Mouse (Mus musculus) cerebellum, adult (tissue): ENCODE measurements at regions not wholly inside any gene's neighbourhood (a gene's known extent, or its start where the extent isn't known, plus 50 kb on each side); places are given as distances from the start of the nearest gene placed in this dataset.

Experiments used
- ATAC-seq: cut with Nextera tagmentation; 2 replicates; pipeline ENCODE4 v1.9.2; 2017; ENCODE audit warnings: mild to moderate bottlenecking, moderate library complexity, mixed read lengths; ENCODE audit not compliant: insufficient number of reproducible peaks, low FRiP score, low TSS enrichment

GRCm38 (mm10) chr6:116895114-116895513, 178.4 kb upstream of the Tmem72 start:
- ATAC-seq = 0 out of 2 replicates have a peak, but pooled peaks have one; percentile 66

- no peak for ATAC-seq
These were observed 179.5 kb upstream of the Tmem72 start for GRCm38 (mm10) chr6:116896132-116896630.

- no peak for ATAC-seq
These were observed 185.1 kb upstream of the Tmem72 start for GRCm38 (mm10) chr6:116901816-116902215.

GRCm38 (mm10) chr6:116902371-116902770, 185.7 kb upstream of the Tmem72 start:
- no peak for ATAC-seq

- ATAC-seq = no peak
These were observed 189.9 kb upstream of the Tmem72 start for GRCm38 (mm10) chr6:116906426-116907172.

- ATAC-seq = no peak
These were observed 193.9 kb upstream of the Tmem72 start for GRCm38 (mm10) chr6:116910607-116911006.

- no peak for ATAC-seq
These were observed 195.4 kb upstream of the Tmem72 start for GRCm38 (mm10) chr6:116912161-116912560.

GRCm38 (mm10) chr6:116914073-116914472, 197.4 kb upstream of the Tmem72 start:
- ATAC-seq = no peak

GRCm38 (mm10) chr6:116935024-116935423, 218.3 kb upstream of the Tmem72 start:
- no peak for ATAC-seq

GRCm38 (mm10) chr6:116941576-116941975, 224.9 kb upstream of the Tmem72 start:
- no peak for ATAC-seq

GRCm38 (mm10) chr6:116942696-116943095, 225.6 kb upstream of the Cxcl12 start:
- no peak for ATAC-seq

- ATAC-seq = no peak
These were observed 222.1 kb upstream of the Cxcl12 start for GRCm38 (mm10) chr6:116946083-116946732.

- ATAC-seq = no peak
These were observed 208.7 kb upstream of the Cxcl12 start for GRCm38 (mm10) chr6:116959611-116960010.

- no peak for ATAC-seq
These were observed 207.7 kb upstream of the Cxcl12 start for GRCm38 (mm10) chr6:116960641-116961040.

- ATAC-seq = no peak
These were observed 201.9 kb upstream of the Cxcl12 start for GRCm38 (mm10) chr6:116966436-116966835.

GRCm38 (mm10) chr6:116969381-116969910, 198.9 kb upstream of the Cxcl12 start:
- no peak for ATAC-seq

- no peak for ATAC-seq
These were observed 193.5 kb upstream of the Cxcl12 start for GRCm38 (mm10) chr6:116974841-116975240.

GRCm38 (mm10) chr6:116980349-116980995, 187.9 kb upstream of the Cxcl12 start:
- ATAC-seq = peak; percentile 51

- ATAC-seq = no peak
These were observed 183.1 kb upstream of the Cxcl12 start for GRCm38 (mm10) chr6:116985147-116985737.

- ATAC-seq = no peak
These were observed 181.9 kb upstream of the Cxcl12 start for GRCm38 (mm10) chr6:116986266-116987000.
